Mouse (Mus musculus) midbrain, embryonic 10.5 days (tissue): ENCODE results near the gene Slamf9. TPM values are rescaled to one million over a fixed set of nuclear protein-coding genes. Genes with fewer than 3 reads are reported as not detected.
A peak's percentile ranks its signal among the peaks of the same experiment; 100 is the strongest.

Experiments used
- DNase-seq: peaks from one replicate; pipeline ENCODE4 v3.0.0-alpha.2; 2017; ENCODE audit warnings: low spot score
- H3K27ac ChIP-seq: fragments of 300-500 bp; sonication (generic); replicated peaks from 2 replicates; pipeline ENCODE4 v1.5.1; 2016; ENCODE audit warnings: mild to moderate bottlenecking
- H3K27me3 ChIP-seq: fragments of 300-500 bp; sonication (generic); 2 replicates; pipeline ENCODE4 v1.6.1; 2016; ENCODE audit warnings: low read depth, mild to moderate bottlenecking; ENCODE audit not compliant: poor library complexity, severe bottlenecking
- H3K36me3 ChIP-seq: fragments of 300-500 bp; sonication (generic); 2 replicates; pipeline ENCODE4 v1.6.1; 2016; ENCODE audit warnings: mild to moderate bottlenecking, moderate library complexity
- H3K4me1 ChIP-seq: fragments of 300-500 bp; sonication (generic); 2 replicates; pipeline ENCODE4 v1.6.1; 2016
- H3K4me3 ChIP-seq: fragments of 300-500 bp; sonication (generic); 2 replicates; pipeline ENCODE4 v1.5.1; 2016; ENCODE audit warnings: mild to moderate bottlenecking, moderate library complexity
- H3K9me3 ChIP-seq: fragments of 300-500 bp; sonication (generic); replicated peaks from 2 replicates; pipeline ENCODE4 v1.6.1; 2016; ENCODE audit warnings: mild to moderate bottlenecking
- WGBS: fragments of 180-500 bp; shearing (Covaris S2); methylation state at CpG from one replicate; pipeline ENCODE4 v1.1.7; 2016; 5-methylcytosine and 5-hydroxymethylcytosine counted together
- polyA plus RNA-seq: library from polyadenylated mRNA; unstranded; fragments of >200 nt; fragmentation: Nextera tagmentation; extraction: Ambion mirVana; gene quantifications from 2 replicates; pipeline ENCODE4 v1.2.1, GENCODE M21; 2016

The Slamf9 gene
- polyA plus RNA-seq, 1 experiment from 2014 or later: 0.09 TPM

DNA sequence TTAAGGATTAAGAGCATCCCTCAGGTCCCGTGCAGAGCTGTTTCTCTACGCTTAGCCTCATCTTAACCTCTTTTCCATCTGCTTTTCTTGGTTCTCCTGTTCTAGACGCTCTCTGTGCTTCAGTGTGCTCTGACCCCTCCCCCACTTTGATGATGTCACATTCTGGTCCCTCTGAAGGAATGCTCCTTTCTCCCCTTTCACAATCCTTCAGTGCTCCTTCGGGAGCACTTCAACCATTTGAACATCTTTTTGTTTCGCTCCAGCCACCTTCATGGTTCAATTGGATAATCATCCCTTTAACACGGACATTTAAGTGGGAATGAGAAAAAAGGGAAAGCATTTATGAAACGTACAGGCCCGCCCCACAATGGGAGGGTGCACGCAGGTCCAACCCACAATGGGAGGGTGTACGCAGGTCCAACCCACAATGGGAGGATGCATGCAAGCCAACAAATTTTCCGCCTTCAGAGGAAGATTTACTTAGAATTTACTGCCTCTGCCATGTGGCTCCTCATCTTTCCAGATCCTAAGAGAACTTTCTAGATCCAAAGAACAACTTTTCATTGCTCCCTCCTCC lies 6.8 kb upstream of the Slamf9 start:
- 81% methylated on average over 11 of the region's 11 CpGs for WGBS
- no peak overlapping the region for H3K27ac ChIP-seq
- DNase-seq: no peak
- H3K4me3 ChIP-seq: no peak overlapping the region
- 0 out of 2 replicates have a peak, but pooled peaks cover 3% of the 10 kb centered on the region for H3K4me1 ChIP-seq
- no peaks in the 10 kb centered on the region for H3K27me3 ChIP-seq
- no peaks in the 10 kb centered on the region for H3K36me3 ChIP-seq
- H3K9me3 ChIP-seq: no peaks in the 10 kb centered on the region

DNA sequence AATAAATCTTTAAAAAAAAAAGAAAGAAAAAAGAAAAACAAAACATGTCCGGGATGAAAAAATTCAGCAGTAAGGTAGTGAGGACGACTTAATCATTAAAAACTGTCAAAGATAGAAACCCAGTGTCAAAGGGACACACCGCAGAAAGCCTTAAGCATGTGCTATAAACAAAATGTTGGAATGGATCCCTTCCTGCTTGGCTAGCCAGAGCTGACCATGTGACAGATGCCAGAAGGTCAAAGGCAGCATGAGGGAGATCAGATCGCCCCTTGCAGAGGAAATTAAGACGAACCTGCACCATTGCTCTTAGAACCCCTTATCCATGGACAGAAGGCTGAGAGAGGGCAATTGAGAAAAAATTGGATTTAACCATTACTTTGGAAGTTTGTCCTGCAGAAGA lies 5.8 kb upstream of the Slamf9 start:
- DNase-seq: no peak
- 0 out of 2 replicates have a peak, but pooled peaks cover 3% of the 10 kb centered on the region for H3K4me1 ChIP-seq
- H3K27me3 ChIP-seq: no peaks in the 10 kb centered on the region
- H3K9me3 ChIP-seq: no peaks in the 10 kb centered on the region
- no peak overlapping the region for H3K27ac ChIP-seq
- WGBS: 90% methylated on average over 5 of the region's 5 CpGs
- no peak overlapping the region for H3K4me3 ChIP-seq
- no peaks in the 10 kb centered on the region for H3K36me3 ChIP-seq

DNA sequence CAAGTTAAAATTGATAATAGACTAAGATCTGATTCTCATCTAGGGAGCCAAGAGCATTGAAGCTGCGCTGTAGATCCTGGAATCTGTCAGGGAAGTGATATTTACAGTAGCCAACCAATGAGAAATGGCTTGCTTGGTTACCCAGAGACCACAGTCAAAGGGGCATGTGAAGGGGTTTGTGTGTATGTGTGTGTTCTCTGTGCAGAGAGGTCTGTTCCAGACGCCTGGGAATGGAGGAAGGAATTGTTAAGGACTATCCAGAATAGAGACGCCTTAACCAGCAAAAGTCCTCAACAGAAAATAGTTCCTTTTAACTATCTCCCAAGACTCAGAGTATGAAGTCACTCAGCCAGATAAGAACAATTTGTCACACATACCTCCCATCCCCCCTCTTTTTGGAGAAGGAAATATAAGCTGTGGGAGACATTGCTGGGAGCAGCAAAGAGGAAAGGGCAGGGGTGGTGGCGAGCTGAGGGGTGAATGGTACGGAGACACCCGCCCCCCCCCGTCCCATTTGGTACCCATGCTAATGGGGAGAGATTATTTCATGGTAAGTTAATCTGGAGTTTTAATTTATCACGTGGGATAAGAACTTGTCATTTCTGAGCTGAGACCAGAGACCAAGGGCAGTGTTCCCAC lies 5.2 kb upstream of the Slamf9 start:
- no peak for DNase-seq
- no peaks in the 10 kb centered on the region for H3K27me3 ChIP-seq
- H3K9me3 ChIP-seq: no peaks in the 10 kb centered on the region
- WGBS: 79% methylated on average over 8 of the region's 8 CpGs
- H3K36me3 ChIP-seq: no peaks in the 10 kb centered on the region
- no peak overlapping the region for H3K4me3 ChIP-seq
- H3K27ac ChIP-seq: no peak overlapping the region
- H3K4me1 ChIP-seq: 0 out of 2 replicates have a peak, but pooled peaks cover 3% of the 10 kb centered on the region

DNA sequence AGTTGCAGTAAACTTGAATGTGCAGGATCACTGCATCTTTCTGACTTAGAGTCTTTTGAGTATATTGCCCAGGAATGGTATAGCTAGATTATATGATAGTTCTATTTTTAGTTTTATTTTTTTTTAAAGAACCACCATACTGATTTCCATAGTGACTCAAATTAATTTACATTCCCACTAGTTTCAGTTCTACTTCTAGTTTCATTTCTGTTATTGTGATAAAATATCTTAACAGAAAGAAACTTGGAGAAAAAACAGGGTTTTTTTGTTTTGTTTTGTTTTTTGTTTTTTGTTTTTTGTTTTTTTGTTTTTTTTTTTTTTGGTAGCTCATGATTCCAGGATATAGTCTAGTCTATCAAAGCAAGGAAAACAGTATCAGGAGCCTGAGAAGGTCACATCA lies 2.2 kb upstream of the Slamf9 start:
- H3K4me3 ChIP-seq: no peak overlapping the region
- no peak for DNase-seq
- no peaks in the 10 kb centered on the region for H3K36me3 ChIP-seq
- 0 out of 2 replicates have a peak, but pooled peaks cover 3% of the 10 kb centered on the region for H3K4me1 ChIP-seq
- no peak overlapping the region for H3K27ac ChIP-seq
- H3K9me3 ChIP-seq: no peaks in the 10 kb centered on the region
- no peaks in the 10 kb centered on the region for H3K27me3 ChIP-seq

DNA sequence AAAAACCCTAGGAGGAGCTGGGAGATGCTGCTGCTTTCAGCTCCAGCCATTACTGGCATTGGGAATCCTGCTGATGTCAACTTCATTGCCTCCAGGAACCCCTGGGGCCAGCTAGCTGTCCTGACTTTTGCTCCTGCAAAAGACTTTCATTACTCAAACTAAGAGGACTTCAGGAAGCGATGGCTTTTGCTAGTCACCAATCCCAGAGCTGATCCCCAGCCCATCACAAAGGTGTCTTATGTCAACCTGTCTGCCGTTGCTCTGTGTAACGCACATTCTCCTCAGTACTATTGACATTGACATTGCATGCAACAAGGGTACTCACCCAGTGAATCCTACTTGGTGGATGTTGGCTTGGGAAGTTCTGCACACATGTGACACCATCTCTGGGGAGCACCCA lies 962 bp upstream of the Slamf9 start:
- Histone ChIP-seq H3K4me1 (0 out of 2 replicates have a peak, but pooled peaks cover 3% of the 10 kb centered on the region), H3K4me3 (no peak overlapping the region), H3K27me3 (0 out of 2 replicates have a peak, but pooled peaks cover 6% of the 10 kb centered on the region), H3K36me3 (no peaks in the 10 kb centered on the region), H3K27ac (no peak overlapping the region), H3K9me3 (no peaks in the 10 kb centered on the region)
- DNase-seq: no peak
- WGBS: 73% methylated on average over 3 of the region's 3 CpGs

DNA sequence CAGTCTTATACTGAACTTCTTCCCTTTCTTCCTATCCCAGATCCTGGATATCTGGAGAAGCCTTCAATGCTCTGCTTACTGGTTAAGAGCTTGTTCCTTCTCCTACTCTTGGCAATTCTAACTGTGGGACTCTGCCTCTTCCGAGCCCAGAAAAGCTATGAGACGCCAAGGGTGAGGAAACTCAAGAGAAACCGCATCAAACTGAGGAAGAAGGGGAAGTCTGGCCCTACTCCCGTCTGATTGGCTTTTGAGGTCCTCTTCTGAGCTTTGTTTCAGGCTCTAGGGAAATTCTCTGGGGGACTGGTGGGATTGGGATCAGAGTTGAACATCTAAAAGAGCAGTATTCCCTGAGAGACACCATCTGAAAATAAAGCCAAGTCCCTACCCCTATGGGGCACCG lies 2.9 kb downstream of the Slamf9 start:
- Histone ChIP-seq H3K4me3 (no peak overlapping the region), H3K4me1 (peaks cover 16% of the 10 kb centered on the region), H3K9me3 (no peaks in the 10 kb centered on the region), H3K36me3 (no peaks in the 10 kb centered on the region), H3K27ac (no peak overlapping the region), H3K27me3 (peaks cover 23% of the 10 kb centered on the region)
- no peak for DNase-seq
- 89% methylated on average over 5 of the region's 5 CpGs for WGBS

DNA sequence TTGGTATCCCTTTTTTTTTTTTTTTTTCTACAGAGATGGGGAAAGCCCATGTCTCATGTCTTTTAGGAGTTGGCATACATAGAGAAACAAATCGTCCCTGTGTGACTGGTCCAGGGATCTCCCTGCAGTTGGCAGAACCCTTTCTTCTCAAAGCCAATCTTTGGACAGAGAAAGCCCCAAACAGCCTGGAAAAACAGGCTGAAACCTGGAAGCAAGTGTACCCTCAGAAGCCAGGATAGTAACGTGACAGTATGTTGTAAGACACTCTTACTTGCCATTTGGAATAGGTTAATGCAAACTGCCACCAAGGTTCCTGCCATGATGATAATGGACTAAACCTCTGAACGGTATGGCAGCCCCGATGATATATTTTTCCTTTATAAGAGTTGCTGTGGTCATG lies 5.2 kb downstream of the Slamf9 start:
- no peak for DNase-seq
- peaks cover 40% of the 10 kb centered on the region for H3K4me1 ChIP-seq
- 94% methylated on average over 4 of the region's 4 CpGs for WGBS
- peaks cover 23% of the 10 kb centered on the region for H3K27me3 ChIP-seq
- H3K9me3 ChIP-seq: no peaks in the 10 kb centered on the region
- no peak overlapping the region for H3K27ac ChIP-seq
- no peak overlapping the region for H3K4me3 ChIP-seq
- H3K36me3 ChIP-seq: peaks cover 11% of the 10 kb centered on the region

DNA sequence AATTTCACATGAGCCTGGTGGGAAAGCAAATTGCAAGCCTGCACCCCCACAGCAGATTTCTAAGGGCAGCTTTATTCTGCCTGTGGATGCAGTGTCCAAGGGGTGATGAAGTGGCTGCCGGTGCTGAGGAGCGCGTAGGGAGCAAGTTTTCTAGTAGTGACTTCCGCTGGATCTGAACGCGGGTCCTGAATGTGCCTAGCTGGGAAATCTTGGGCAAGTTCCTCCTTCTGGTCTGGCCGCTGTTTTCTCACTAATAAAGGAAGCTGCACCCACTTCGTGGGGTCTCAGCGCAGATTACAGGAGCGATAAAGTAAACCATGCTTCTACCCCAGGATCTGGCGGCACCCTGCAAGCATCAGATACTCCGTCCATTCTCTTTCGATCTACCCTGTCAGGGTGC lies 6.0 kb downstream of the Slamf9 start:
- Histone ChIP-seq H3K9me3 (no peaks in the 10 kb centered on the region), H3K4me3 (peak overlapping the region; percentile 79), H3K27me3 (peaks cover 23% of the 10 kb centered on the region), H3K4me1 (peaks cover 47% of the 10 kb centered on the region), H3K36me3 (peaks cover 15% of the 10 kb centered on the region), H3K27ac (peak overlapping the region; percentile 93)
- WGBS: 20% methylated on average over 13 of the region's 13 CpGs
- DNase-seq: no peak

DNA sequence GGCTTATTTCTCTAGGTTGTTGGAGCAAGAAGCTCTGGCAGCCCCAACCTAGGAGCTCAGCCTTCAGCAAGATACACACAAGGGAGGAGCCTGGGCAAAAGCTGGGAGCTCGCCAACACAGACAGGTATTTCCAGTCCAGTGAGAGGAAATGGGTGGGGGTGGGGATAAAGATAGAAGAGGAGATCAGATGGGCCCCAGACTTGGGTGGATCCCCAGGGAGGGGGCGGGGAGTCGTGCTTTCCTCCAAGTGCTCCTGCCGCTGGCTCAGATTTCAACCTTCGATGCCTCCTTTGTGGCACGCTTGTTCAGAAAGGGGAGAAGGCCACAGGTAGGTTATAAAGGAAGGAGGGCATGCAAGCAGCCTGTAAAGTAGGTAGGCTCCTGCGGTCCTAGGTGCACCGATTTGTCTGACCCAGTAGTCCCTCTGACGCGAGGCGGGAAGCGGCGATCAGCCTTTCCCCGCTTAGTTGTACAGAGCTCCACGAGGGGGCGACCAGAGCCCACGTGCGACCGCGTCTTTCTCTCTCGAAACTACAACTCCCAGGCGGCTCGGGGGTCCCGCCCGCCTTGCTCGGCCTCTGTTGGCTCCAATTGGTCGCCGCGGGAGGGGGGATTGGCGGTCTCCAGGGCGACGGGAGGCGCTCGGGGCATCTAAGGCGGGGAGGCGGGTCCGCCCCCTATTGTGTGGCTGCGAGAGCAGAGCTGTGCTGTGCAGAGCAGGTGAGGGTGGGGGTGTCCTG lies 6.6 kb downstream of the Slamf9 start, which contains the start of gene Igsf9:
Gene Igsf9 (plus strand): TSS at position 249 of the 741 bp plus-strand sequence.
- WGBS: under 1% methylated on average over 38 of the region's 38 CpGs
- Histone ChIP-seq H3K9me3 (no peaks in the 10 kb centered on the region), H3K36me3 (peaks cover 15% of the 10 kb centered on the region), H3K27ac (peak within 1 kb of the TSS; percentile 93), H3K4me3 (peak within 1 kb of the TSS; percentile 79), H3K4me1 (peaks cover 53% of the 10 kb centered on the region), H3K27me3 (peaks cover 23% of the 10 kb centered on the region)
- peak; percentile 97 for DNase-seq

DNA sequence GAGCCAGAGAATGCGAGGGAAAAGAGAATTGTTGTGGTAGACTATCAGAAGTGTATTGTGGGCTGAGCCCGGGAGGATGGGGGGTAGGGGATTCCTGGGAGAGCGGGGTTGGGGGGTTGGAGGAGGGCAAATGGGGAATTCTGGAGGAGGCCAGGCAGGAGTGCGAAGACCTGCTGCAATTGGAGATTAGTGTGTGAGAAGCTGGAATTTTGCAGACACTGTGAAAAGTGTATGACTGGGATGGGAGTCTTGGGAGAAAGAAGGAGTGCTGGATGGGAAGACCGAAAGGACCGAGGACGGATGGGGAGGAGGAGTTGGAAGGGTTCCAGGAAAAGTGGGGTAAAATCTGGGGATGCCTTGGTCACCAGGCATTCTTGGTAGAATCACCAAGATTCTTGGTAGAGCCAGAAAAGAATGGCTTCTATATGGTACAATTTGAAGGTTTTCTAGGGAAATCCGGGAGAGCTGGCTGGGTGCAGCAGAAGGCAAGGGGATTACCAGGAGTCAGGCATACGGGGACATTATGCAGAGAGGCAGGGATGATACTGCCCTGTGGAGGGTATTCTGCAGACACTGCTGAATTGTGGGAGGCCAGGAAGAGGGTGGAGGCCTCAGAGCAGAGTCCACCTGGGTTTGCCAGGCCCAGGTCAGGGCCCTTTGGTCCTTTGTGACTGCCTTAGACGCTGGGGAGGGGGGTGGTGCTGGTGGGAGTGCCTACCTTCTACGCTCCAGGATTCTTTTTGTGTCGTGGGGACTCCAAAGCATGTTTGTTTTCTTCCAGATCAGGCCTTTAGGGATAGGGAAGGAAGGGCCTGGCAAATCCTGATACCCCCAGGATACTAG lies 7.6 kb downstream of the Slamf9 start:
- DNase-seq: peak; percentile 36
- WGBS: under 1% methylated on average over 12 of the region's 12 CpGs
- Histone ChIP-seq H3K9me3 (no peaks in the 10 kb centered on the region), H3K27ac (peak overlapping the region; percentile 93), H3K27me3 (peaks cover 23% of the 10 kb centered on the region), H3K4me3 (peak overlapping the region; percentile 79), H3K4me1 (peaks cover 63% of the 10 kb centered on the region), H3K36me3 (peaks cover 26% of the 10 kb centered on the region)

DNA sequence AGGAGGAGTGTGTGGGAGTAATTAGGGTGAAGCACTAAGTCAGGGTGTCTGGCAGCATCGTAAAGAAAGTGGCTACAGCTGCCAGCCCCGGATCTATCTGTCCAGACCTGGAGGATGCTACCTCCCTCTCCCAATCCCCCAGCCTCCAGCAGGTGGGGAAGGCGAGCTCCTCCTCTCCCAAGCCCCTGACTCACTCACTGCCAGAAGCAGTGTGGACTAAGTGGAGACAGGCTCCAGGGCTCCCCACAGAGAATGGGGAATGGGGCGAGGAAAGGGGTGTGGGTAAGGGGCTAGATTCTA lies 8.2 kb downstream of the Slamf9 start:
- Histone ChIP-seq H3K4me1 (peaks cover 69% of the 10 kb centered on the region), H3K4me3 (peak overlapping the region; percentile 79), H3K36me3 (peaks cover 31% of the 10 kb centered on the region), H3K27ac (peak overlapping the region; percentile 93), H3K27me3 (peaks cover 20% of the 10 kb centered on the region), H3K9me3 (no peaks in the 10 kb centered on the region)
- WGBS: 18% methylated on average over 4 of the region's 4 CpGs
- no peak for DNase-seq

DNA sequence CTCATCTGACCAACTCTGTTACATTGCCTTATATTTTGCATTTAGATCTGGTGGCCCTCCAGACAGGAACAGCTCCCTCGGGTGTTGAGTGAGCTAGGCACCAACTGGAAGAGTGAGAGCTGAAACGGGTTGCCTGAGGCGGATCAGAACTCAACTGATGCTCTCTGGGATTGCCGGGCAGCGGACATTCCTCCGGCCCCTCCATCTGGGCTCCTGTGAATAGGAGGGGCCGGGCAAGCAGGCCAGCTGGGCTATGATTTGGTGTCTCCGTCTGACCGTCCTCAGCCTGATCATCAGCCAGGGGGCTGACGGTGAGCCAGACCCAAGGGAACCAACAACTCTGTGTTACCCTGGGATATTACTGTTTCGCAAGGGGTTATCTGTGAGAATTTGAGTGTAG lies 9.1 kb downstream of the Slamf9 start:
- peaks cover 76% of the 10 kb centered on the region for H3K4me1 ChIP-seq
- no peaks in the 10 kb centered on the region for H3K9me3 ChIP-seq
- WGBS: 35% methylated on average over 11 of the region's 11 CpGs
- peak; percentile 43 for DNase-seq
- H3K4me3 ChIP-seq: peak overlapping the region; percentile 79
- peaks cover 17% of the 10 kb centered on the region for H3K27me3 ChIP-seq
- H3K36me3 ChIP-seq: peaks cover 40% of the 10 kb centered on the region
- peak overlapping the region; percentile 93; the same call in 1 of the 2 replicates for H3K27ac ChIP-seq
